Mouse (Mus musculus) ES-Bruce4 (cell line): ENCODE measurements around the gene Dtx3l. TPM values are rescaled to one million over a fixed set of nuclear protein-coding genes. Genes with fewer than 3 reads are reported as not detected.
A peak's percentile ranks its signal among the peaks of the same experiment; 100 is the strongest.
"Not testable (repeated sequence)": the region's sequence is repeated elsewhere in the genome, so short reads cannot be mapped to it uniquely, and the experiment has no call there.

ENCODE experiments used
- H3K27ac ChIP-seq: 2 replicates; pipeline ENCODE4 v1.5.1; 2012; ENCODE audit warnings: low read length, inconsistent platforms; ENCODE audit not compliant: insufficient read depth
- H3K27me3 ChIP-seq: 2 replicates; pipeline ENCODE4 v1.6.1; 2012; ENCODE audit warnings: mild to moderate bottlenecking, low read length, inconsistent platforms; ENCODE audit not compliant: control insufficient read depth, poor library complexity, insufficient read depth, severe bottlenecking
- H3K36me3 ChIP-seq: 2 replicates; pipeline ENCODE4 v1.6.1; 2012; ENCODE audit warnings: inconsistent platforms, mild to moderate bottlenecking, low read length, moderate library complexity; ENCODE audit not compliant: control insufficient read depth, poor library complexity, insufficient read depth, severe bottlenecking
- H3K4me1 ChIP-seq: one replicate; pipeline ENCODE4 v1.8.1; 2011; ENCODE audit warnings: low read length; ENCODE audit not compliant: control insufficient read depth, insufficient read depth
- H3K4me3 ChIP-seq: 2 replicates; pipeline ENCODE4 v1.5.1; 2011; ENCODE audit warnings: low read depth, mild to moderate bottlenecking, low read length
- H3K9ac ChIP-seq: 2 replicates; pipeline ENCODE4 v1.6.1; 2012; ENCODE audit warnings: low read depth, mild to moderate bottlenecking, inconsistent platforms; ENCODE audit not compliant: poor library complexity, severe bottlenecking
- H3K9me3 ChIP-seq: replicated peaks from 2 replicates; pipeline ENCODE4 v1.6.1; 2012; ENCODE audit warnings: mild to moderate bottlenecking, low read length, inconsistent platforms; ENCODE audit not compliant: control insufficient read depth, poor library complexity, insufficient read depth, severe bottlenecking
- CTCF ChIP-seq: IDR thresholded peaks from one replicate; pipeline ENCODE4 v1.8.1; 2011; ENCODE audit warnings: low read depth, low read length
- EP300 ChIP-seq: IDR thresholded peaks from 2 replicates; pipeline ENCODE4 v1.6.1; 2011; ENCODE audit warnings: low read depth, low read length; ENCODE audit not compliant: insufficient read depth
- POLR2A ChIP-seq: IDR thresholded peaks from one replicate; pipeline ENCODE4 v1.8.1; 2011; ENCODE audit warnings: low read length; ENCODE audit not compliant: insufficient read depth
- polyA plus RNA-seq: library from polyadenylated mRNA; stranded (reverse); fragments of >200 nt; gene quantifications from 2 replicates; pipeline ENCODE4 v1.2.4, GENCODE M21; 2011; ENCODE audit warnings: low read depth; ENCODE audit not compliant: missing spikeins, insufficient read depth, insufficient read length

Dtx3l gene
- polyA plus RNA-seq, 1 experiment: 11.2 TPM

DNA sequence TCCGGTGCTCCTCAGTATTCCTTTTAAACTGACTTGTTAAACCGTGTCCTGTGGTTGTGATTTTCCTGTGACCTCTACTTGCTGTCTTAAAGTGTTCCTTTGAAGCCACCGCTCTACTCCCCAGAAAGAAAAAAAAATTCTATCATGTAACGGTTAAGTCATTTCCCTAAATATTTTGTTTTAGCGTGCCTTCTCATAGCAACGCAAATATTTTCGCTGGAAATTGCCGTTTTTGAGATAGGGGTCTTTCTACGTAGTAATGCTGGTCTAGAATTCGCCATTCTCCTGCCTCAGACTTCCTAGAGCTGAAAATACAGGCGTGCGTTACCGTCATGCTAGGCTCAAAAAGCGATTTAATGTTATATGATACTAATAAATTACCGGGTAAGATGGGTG lies 43.6 kb upstream of the Dtx3l start:
- H3K27me3 ChIP-seq: no peaks in the 10 kb centered on the region

DNA sequence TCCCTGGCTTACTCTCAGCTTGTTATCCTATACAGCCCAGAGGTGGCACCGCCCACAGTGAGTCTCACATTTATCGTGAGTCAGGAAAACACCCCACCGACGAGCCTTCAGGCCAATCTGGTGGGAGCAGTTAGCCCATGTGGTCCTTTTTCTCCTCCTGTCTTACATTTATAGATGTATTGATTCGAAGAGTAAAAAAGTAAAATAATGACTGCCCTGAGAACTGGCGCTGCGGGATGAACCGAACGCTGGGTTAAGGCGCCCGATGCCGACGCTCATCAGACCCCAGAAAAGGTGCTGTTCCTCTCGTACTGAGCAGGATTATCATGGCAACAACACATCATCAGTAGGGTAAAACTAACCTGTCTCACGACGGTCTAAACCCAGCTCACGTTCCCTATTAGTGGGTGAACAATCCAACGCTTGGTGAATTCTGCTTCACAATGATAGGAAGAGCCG lies 42.4 kb upstream of the Dtx3l start:
- Histone ChIP-seq H3K36me3 (no peaks in the 10 kb centered on the region), H3K4me1 (no peaks in the 10 kb centered on the region), H3K27ac (no peak overlapping the region), H3K27me3 (no peaks in the 10 kb centered on the region), H3K9me3 (no peaks in the 10 kb centered on the region), H3K9ac (no peak overlapping the region), H3K4me3 (no peak overlapping the region)
- no peak for TF ChIP-seq POLR2A
- 0 out of 2 replicates have a peak, but pooled peaks have one; percentile 49 for TF ChIP-seq EP300

More for the DNA sequence above, 43.6 kb upstream of the Dtx3l start:
- Histone ChIP-seq H3K27ac (peak overlapping the region; percentile 76; the same call in 1 of the 2 replicates), H3K4me1 (peaks cover 2% of the 10 kb centered on the region), H3K9ac (peak overlapping the region; percentile 97), H3K9me3 (no peaks in the 10 kb centered on the region), H3K4me3 (peak overlapping the region; percentile 92), H3K36me3 (no peaks in the 10 kb centered on the region)
- TF ChIP-seq POLR2A (no peak), CTCF (no peak), EP300 (no peak)

DNA sequence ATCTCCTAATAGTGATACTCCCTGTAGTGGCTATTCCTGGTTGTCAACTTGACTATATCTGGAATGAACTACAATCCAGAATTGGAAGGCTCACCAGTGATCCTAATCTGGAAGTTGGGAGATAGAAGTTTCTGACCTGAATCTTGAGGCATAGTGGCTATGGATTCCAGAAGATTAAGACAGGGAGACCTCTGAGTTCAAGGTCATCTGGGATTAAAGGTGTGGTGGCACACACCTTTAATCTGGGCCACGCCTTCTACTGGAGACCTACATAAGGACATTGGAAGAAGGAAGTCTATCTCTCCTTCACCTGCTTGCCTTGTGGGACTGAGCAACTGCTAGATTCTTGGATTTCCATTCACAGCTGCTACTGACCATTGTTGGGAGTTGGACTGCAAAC lies 39.5 kb upstream of the Dtx3l start, which contains the start of gene Kpna1:
Gene Kpna1 (plus strand): TSS at position 301 of the 400 bp plus-strand sequence.
- not testable (repeated sequence) for H3K36me3 ChIP-seq, H3K4me3 ChIP-seq, H3K27me3 ChIP-seq, H3K4me1 ChIP-seq, H3K9me3 ChIP-seq, H3K27ac ChIP-seq, H3K9ac ChIP-seq

DNA sequence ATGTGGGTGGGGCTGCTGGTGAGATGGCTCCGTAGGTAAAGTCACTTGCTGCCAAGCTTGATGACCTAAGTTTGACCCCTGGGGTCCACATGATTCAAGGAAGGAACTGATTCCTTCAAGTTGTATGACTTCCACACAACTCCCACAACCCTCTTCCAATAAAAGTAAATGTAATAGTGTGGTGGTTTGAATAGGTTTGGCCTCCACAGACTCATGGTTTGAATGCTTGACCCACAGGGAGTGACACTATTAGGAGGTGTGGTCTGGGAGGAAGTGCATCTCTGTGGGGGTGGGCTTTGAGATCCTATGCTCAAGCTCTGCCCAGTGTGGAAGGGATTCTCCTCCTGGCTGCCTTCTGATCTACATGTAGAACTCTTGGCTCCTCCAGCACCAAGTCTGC lies 35.1 kb upstream of the Dtx3l start:
- Histone ChIP-seq H3K27ac (0 out of 2 replicates have a peak overlapping the region, but pooled peaks have one; percentile 6), H3K9ac (no peak overlapping the region), H3K36me3 (0 out of 2 replicates have a peak, but pooled peaks cover 3% of the 10 kb centered on the region), H3K4me1 (no peaks in the 10 kb centered on the region), H3K9me3 (no peaks in the 10 kb centered on the region), H3K27me3 (no peaks in the 10 kb centered on the region), H3K4me3 (no peak overlapping the region)
- no peak for TF ChIP-seq POLR2A
- TF ChIP-seq CTCF: no peak
- TF ChIP-seq EP300: no peak

DNA sequence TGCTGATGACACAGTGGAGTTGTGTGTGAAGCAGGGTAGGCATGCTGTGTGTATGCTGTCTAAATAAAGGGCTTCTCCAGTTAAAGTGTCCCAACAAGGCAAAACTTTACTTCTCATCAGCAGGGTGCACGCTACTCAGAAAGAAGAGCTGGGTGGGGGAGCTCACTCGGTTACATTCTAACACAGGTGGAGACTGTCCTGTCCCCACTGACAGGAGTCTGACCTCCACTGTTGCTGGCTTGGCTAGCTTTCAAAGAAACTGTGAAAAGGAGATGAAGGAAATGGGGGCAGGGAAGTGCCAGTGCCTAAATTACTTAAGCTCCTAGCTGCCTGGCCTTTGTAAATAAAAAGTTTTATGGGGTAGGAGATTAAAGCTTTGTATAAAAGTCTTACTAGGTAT lies 29.2 kb upstream of the Dtx3l start:
- Histone ChIP-seq H3K36me3 (0 out of 2 replicates have a peak, but pooled peaks cover 3% of the 10 kb centered on the region), H3K27me3 (no peaks in the 10 kb centered on the region), H3K9ac (0 out of 2 replicates have a peak overlapping the region, but pooled peaks have one; percentile 5), H3K4me1 (peaks cover 10% of the 10 kb centered on the region), H3K9me3 (no peaks in the 10 kb centered on the region), H3K4me3 (no peak overlapping the region), H3K27ac (peak overlapping the region; percentile 93)
- TF ChIP-seq POLR2A: no peak
- TF ChIP-seq CTCF: no peak
- TF ChIP-seq EP300: no peak

DNA sequence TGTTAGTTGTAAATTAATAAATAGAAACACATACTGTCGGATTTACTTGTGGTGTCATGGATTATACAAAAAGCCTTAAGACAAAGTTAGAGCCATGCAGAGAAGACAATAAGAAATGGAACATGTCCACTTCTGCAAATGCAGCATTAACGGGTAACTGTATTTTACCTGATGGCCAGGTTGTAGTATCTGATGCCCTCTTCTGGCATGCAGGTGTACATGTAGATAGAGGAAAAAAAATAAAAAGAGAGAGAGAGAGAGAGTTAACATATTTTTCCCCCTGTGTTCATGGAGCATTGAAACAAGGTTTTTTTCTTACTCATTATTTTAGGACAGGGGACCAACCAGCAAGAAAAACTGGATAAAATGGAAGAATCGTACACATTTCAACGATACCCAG lies 28.4 kb upstream of the Dtx3l start:
- H3K27me3 ChIP-seq: no peaks in the 10 kb centered on the region
- no peaks in the 10 kb centered on the region for H3K9me3 ChIP-seq
- H3K36me3 ChIP-seq: no peaks in the 10 kb centered on the region
- peak overlapping the region; percentile 11; the same call in 1 of the 2 replicates for H3K9ac ChIP-seq
- TF ChIP-seq CTCF: no peak
- no peak for TF ChIP-seq POLR2A
- no peak for TF ChIP-seq EP300
- H3K4me1 ChIP-seq: peaks cover 10% of the 10 kb centered on the region
- peak overlapping the region; percentile 93 for H3K27ac ChIP-seq
- H3K4me3 ChIP-seq: no peak overlapping the region
